In genomic region chr8:121558538-121558937, GRCm38 (mm10) we compare ENCODE assay signal across 34 mouse cellular contexts. TPM values are rescaled to one million over a fixed set of nuclear protein-coding genes. Genes with fewer than 3 reads are reported as not detected.
DNase-seq lines count a peak whose midpoint lies in the region; ATAC-seq and TF ChIP-seq lines count a peak whose summit lies in the region.
"Had no signal": no experiment of that assay in that cellular context is flagged by ENCODE, and none has a peak within 500 bp of the region (broad histone marks: within the 10 kb centered on the region; RNA-seq: fewer than 3 reads in every experiment).

No protein-coding gene starts in this region.

- ATAC-seq in liver, postnatal 0 days, result no peak
- no peak for ATAC-seq in liver, embryonic 11.5 days (replicated peaks; ENCODE audit: low FRiP score)
- ATAC-seq: forebrain, embryonic 14.5 days; midbrain, embryonic 13.5 days; Patski had no signal

- DNase-seq in heart, adult 11 months, result peak; percentile 88
- no peak for DNase-seq in heart, postnatal 14 days
- no peak for DNase-seq in liver, postnatal 0 days
- no peak for DNase-seq in liver, embryonic 11.5 days (ENCODE audit: low spot score)
- DNase-seq in ZHBTc4 (ENCODE audit: low read depth, low spot score), result peak; percentile 68
- DNase-seq: B cell, adult 2 months; cerebellum, adult 2 months; embryo, embryonic 11 days; kidney, adult 11 months; kidney, postnatal 36 days; layer of hippocampus, postnatal 36 days; left cerebral cortex, postnatal 4 days; lung, postnatal 4 days had no signal

- H3K4me1 ChIP-seq in liver, postnatal 0 days (ENCODE audit: insufficient read depth), result peaks cover 7% of the 10 kb centered on the region; the same call in 1 of the 2 replicates
- H3K4me1 ChIP-seq in liver, embryonic 11.5 days (replicated peaks; ENCODE audit: control insufficient read depth, insufficient read depth, low read length), result 0 out of 2 replicates have a peak, but pooled peaks cover 3% of the 10 kb centered on the region
- H3K4me1 ChIP-seq in ES-Bruce4 (ENCODE audit: control insufficient read depth, insufficient read depth, low read length), result no peaks in the 10 kb centered on the region
- H3K4me1 ChIP-seq: embryonic facial prominence, embryonic 12.5 days; lung, embryonic 15.5 days; midbrain, embryonic 13.5 days; stomach, embryonic 15.5 days had no signal

- peaks cover 25% of the 10 kb centered on the region for H3K36me3 ChIP-seq in liver, postnatal 0 days (replicated peaks; ENCODE audit: insufficient read depth, low read length)
- H3K36me3 ChIP-seq in liver, embryonic 11.5 days (ENCODE audit: control insufficient read depth, insufficient read depth, low read length), result peaks cover 28% of the 10 kb centered on the region
- H3K36me3 ChIP-seq in ES-Bruce4 (ENCODE audit: control insufficient read depth, insufficient read depth, low read length, poor library complexity, severe bottlenecking), result peaks cover 10% of the 10 kb centered on the region; the same call in 1 of the 2 replicates

- intact Hi-C loops in heart, postnatal 14 days (cut with DNase I), result no loop called here

- no peak for TF ChIP-seq EP300 in liver, postnatal 0 days (IDR thresholded peaks at IDR 0.05; ENCODE audit: low read depth)
- TF ChIP-seq EP300 in ES-Bruce4 (IDR thresholded peaks at IDR 0.05; ENCODE audit: insufficient read depth, low read depth, low read length), result no peak

- no peaks in the 10 kb centered on the region for H3K9me3 ChIP-seq in liver, postnatal 0 days (ENCODE audit: low read length)
- no peaks in the 10 kb centered on the region for H3K9me3 ChIP-seq in liver, embryonic 11.5 days (ENCODE audit: control insufficient read depth, low read length)
- H3K9me3 ChIP-seq in ES-Bruce4 (replicated peaks; ENCODE audit: control insufficient read depth, insufficient read depth, low read length, poor library complexity, severe bottlenecking), result no peaks in the 10 kb centered on the region
- H3K9me3 ChIP-seq: embryonic facial prominence, embryonic 12.5 days; kidney, embryonic 15.5 days; liver, embryonic 15.5 days; lung, embryonic 15.5 days; megakaryocyte, embryonic 14.5 days; midbrain, embryonic 13.5 days; stomach, embryonic 15.5 days had no signal

- peak; percentile 9; the same call in 1 of the 2 replicates for TF ChIP-seq CTCF in liver, postnatal 0 days (IDR thresholded peaks at IDR 0.05; ENCODE audit: low read depth)
- peak; percentile 22 for TF ChIP-seq CTCF in ES-Bruce4 (IDR thresholded peaks at IDR 0.05; ENCODE audit: low read depth, low read length)

- H3K27me3 ChIP-seq in liver, postnatal 0 days (ENCODE audit: insufficient read depth, low read length), result no peaks in the 10 kb centered on the region
- H3K27me3 ChIP-seq in liver, embryonic 11.5 days (replicated peaks; ENCODE audit: control insufficient read depth, insufficient read depth, low read length), result no peaks in the 10 kb centered on the region
- no peaks in the 10 kb centered on the region for H3K27me3 ChIP-seq in ES-Bruce4 (ENCODE audit: control insufficient read depth, insufficient read depth, low read length, poor library complexity, severe bottlenecking)
- H3K27me3 ChIP-seq: embryonic facial prominence, embryonic 12.5 days; kidney, embryonic 15.5 days; liver, embryonic 15.5 days; lung, embryonic 15.5 days; megakaryocyte, embryonic 14.5 days; midbrain, embryonic 13.5 days; Patski; stomach, embryonic 15.5 days had no signal

- H3K9ac ChIP-seq in liver, postnatal 0 days (replicated peaks), result no peak overlapping the region
- H3K9ac ChIP-seq in liver, embryonic 11.5 days (ENCODE audit: low read depth, low read length), result no peak overlapping the region
- H3K9ac ChIP-seq in ES-Bruce4 (ENCODE audit: low read depth, poor library complexity, severe bottlenecking), result no peak overlapping the region
- H3K9ac ChIP-seq: embryonic facial prominence, embryonic 12.5 days; kidney, embryonic 15.5 days; liver, embryonic 15.5 days; lung, embryonic 15.5 days; midbrain, embryonic 13.5 days; stomach, embryonic 15.5 days had no signal

- TF ChIP-seq POLR2A in ES-Bruce4 (IDR thresholded peaks at IDR 0.05; ENCODE audit: insufficient read depth, low read length), result no peak

- H3K27ac ChIP-seq in liver, postnatal 0 days (ENCODE audit: low read depth), result no peak overlapping the region
- no peak overlapping the region for H3K27ac ChIP-seq in liver, embryonic 11.5 days (ENCODE audit: low read depth, low read length)
- H3K27ac ChIP-seq in ES-Bruce4 (ENCODE audit: insufficient read depth, low read length), result no peak overlapping the region
- H3K27ac ChIP-seq: embryonic facial prominence, embryonic 12.5 days; kidney, embryonic 15.5 days; liver, embryonic 15.5 days; lung, embryonic 15.5 days; midbrain, embryonic 13.5 days; stomach, embryonic 15.5 days had no signal

- no peak overlapping the region for H3K4me3 ChIP-seq in liver, postnatal 0 days (ENCODE audit: low read depth, low read length)
- H3K4me3 ChIP-seq in liver, embryonic 11.5 days (ENCODE audit: low read depth, low read length), result no peak overlapping the region
- H3K4me3 ChIP-seq in ES-Bruce4 (ENCODE audit: low read depth, low read length), result no peak overlapping the region
- H3K4me3 ChIP-seq: embryonic facial prominence, embryonic 12.5 days; kidney, embryonic 15.5 days; liver, embryonic 15.5 days; lung, embryonic 15.5 days; megakaryocyte, embryonic 14.5 days; midbrain, embryonic 13.5 days; stomach, embryonic 15.5 days had no signal

- 89% methylated on average over 16 of the region's 16 CpGs for WGBS in liver, postnatal 0 days (ENCODE audit: insufficient replicate concordance)
- WGBS in liver, embryonic 11.5 days, result 91% methylated on average over 16 of the region's 16 CpGs

- H3K4me2 ChIP-seq in liver, postnatal 0 days (ENCODE audit: low read depth, low read length), result no peak overlapping the region
- H3K4me2 ChIP-seq in liver, embryonic 11.5 days, result no peak overlapping the region
- H3K4me2 ChIP-seq: embryonic facial prominence, embryonic 12.5 days; kidney, embryonic 15.5 days; liver, embryonic 15.5 days; lung, embryonic 15.5 days; midbrain, embryonic 13.5 days; stomach, embryonic 15.5 days had no signal

RNA-seq across cellular contexts. Expression of gene 1700018B08Rik, which starts 14.4 kb away (rescaled TPM):
- not detected for total RNA-seq in heart, postnatal 14 days (2021)
- polyA plus RNA-seq in liver, postnatal 0 days (2015; fragmentation: Nextera tagmentation; extraction: Ambion mirVana), result not detected in 2 replicates
- polyA plus RNA-seq in liver, embryonic 11.5 days (2014; fragmentation: Nextera tagmentation; extraction: Ambion mirVana), result not detected in 2 replicates
- not detected in 2 replicates for polyA plus RNA-seq in ES-Bruce4 (2011; ENCODE audit: insufficient read depth, insufficient read length, low read depth, missing spikeins)
- total RNA-seq: adrenal gland, adult 18-20 months; adrenal gland, postnatal 36 days; heart, postnatal 25 days; layer of hippocampus, adult 8-10 months; layer of hippocampus, postnatal 36 days; left cerebral cortex, postnatal 4 days; MEL; monocyte, adult 5-6 weeks had no signal
- polyA plus RNA-seq: brain, embryonic 14.5 days; cerebellum, adult 2 months; embryonic facial prominence, embryonic 12.5 days; forebrain, embryonic 14.5 days; heart, embryonic 14.5 days; hindbrain, embryonic 11.5 days; kidney, embryonic 15.5 days; limb, embryonic 14.5 days; liver, embryonic 15.5 days; lung, embryonic 15.5 days; midbrain, embryonic 13.5 days; neural tube, embryonic 14.5 days; Patski; stomach, embryonic 15.5 days had no signal

RNA-seq across cellular contexts. Expression of gene Fbxo31, which starts 20.1 kb away (rescaled TPM):
- total RNA-seq in heart, postnatal 14 days (2021), result 10 to 100 TPM; 74.4 to 93.8 TPM
- 12.3 and 13.9 TPM in 2 replicates for polyA plus RNA-seq in liver, postnatal 0 days (2015; fragmentation: Nextera tagmentation; extraction: Ambion mirVana)
- polyA plus RNA-seq in liver, embryonic 11.5 days (2014; fragmentation: Nextera tagmentation; extraction: Ambion mirVana), result 23.8 and 23.9 TPM in 2 replicates
- 14.4 and 17.7 TPM in 2 replicates for polyA plus RNA-seq in ES-Bruce4 (2011; ENCODE audit: insufficient read depth, insufficient read length, low read depth, missing spikeins)

RNA-seq across cellular contexts. Expression of gene Map1lc3b, which starts 31.6 kb away (rescaled TPM):
- 100 to 1,000 TPM; 215 to 228 TPM for total RNA-seq in heart, postnatal 14 days (2021)
- 205 and 222 TPM in 2 replicates for polyA plus RNA-seq in liver, postnatal 0 days (2015; fragmentation: Nextera tagmentation; extraction: Ambion mirVana)
- 161 and 167 TPM in 2 replicates for polyA plus RNA-seq in liver, embryonic 11.5 days (2014; fragmentation: Nextera tagmentation; extraction: Ambion mirVana)
- 86.5 and 98.6 TPM in 2 replicates for polyA plus RNA-seq in ES-Bruce4 (2011; ENCODE audit: insufficient read depth, insufficient read length, low read depth, missing spikeins)

Comparison
In these comparisons a context has a peak if more than half of its experiments do, and no peak if none do; other contexts are left out.
1. DNase-seq: peak in heart, adult 11 months (single experiment) and ZHBTc4 (single experiment); none in heart, postnatal 14 days (0 of 2), liver, postnatal 0 days (single experiment) and liver, embryonic 11.5 days (single experiment).